11 mouse cellular contexts compared by ENCODE assay signal in the genomic region with DNA sequence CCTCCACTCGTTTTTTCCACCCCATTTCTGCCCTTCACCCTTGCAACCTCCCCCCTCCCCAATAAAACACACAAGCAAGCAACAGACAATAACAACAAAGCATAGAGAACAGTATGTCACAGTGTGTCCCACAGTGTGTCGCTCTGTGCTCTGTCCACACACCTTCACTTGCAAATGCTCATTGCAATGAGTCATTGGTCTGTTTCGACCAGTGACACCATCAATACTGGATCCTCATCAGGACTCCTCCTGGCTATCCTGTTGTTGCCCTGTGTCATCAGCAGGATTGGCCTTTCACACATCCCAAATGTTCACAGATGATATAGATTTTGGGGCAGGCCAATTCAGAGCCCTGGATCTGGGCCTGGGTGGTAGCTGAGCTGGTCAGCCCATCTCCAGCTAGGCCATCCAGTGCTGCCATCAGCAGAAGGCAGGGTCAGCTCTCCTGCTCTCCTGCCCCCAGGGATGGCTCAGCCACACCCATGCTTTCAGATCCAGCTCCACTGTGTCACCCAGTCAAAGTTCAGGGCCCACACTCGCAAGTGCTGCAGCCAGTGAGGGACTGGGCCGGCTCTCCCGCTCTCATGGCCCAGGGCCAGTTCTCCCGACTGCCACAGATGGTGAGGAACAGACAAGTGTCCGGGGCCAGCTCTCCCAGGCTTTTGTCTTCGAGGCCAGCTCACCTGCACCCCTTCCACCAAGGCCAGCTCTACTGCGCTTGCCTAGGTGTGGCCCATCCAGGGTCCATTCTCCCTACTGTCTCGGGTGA.
DNase-seq lines count a peak whose midpoint lies in the region; ATAC-seq and TF ChIP-seq lines count a peak whose summit lies in the region.
"Had no signal": no experiment of that assay in that cellular context is flagged by ENCODE, and none has a peak within 500 bp of the region (broad histone marks: within the 10 kb centered on the region; RNA-seq: fewer than 3 reads in every experiment).

No protein-coding gene starts in this region.

- DNase-seq in adrenal gland, adult (ENCODE audit: inconsistent age in 2 of 2, low spot score in 1 of 2), result peak; percentile 41 to 59
- no peak for DNase-seq in adrenal gland, adult 8-10 months
- DNase-seq in lung, postnatal 10 days, result peak; percentile 31
- DNase-seq in lung, postnatal 25 days (ENCODE audit: low spot score), result no peak
- DNase-seq in stomach, postnatal 0 days (ENCODE audit: low spot score), result no peak
- no peak for DNase-seq in right cerebral cortex, adult 18-20 months
- DNase-seq in layer of hippocampus, adult 9-11 months, result no peak
- DNase-seq: heart, postnatal 36 days had no signal

- 0 out of 2 replicates have a peak, but pooled peaks have one; percentile 5 for ATAC-seq in kidney, embryonic 16.5 days (ENCODE audit: low FRiP score, low TSS enrichment)
- ATAC-seq in stomach, postnatal 0 days (ENCODE audit: low FRiP score, low TSS enrichment), result 0 out of 2 replicates have a peak, but pooled peaks have one; percentile 9

- no peaks in the 10 kb centered on the region for H3K9me3 ChIP-seq in kidney, embryonic 16.5 days (ENCODE audit: low read length)
- no peaks in the 10 kb centered on the region for H3K9me3 ChIP-seq in stomach, postnatal 0 days (ENCODE audit: control insufficient read depth, low read length)
- H3K9me3 ChIP-seq: forebrain, embryonic 12.5 days; limb, embryonic 12.5 days had no signal

- no peak overlapping the region for H3K4me2 ChIP-seq in kidney, embryonic 16.5 days (replicated peaks; ENCODE audit: low read depth, low read length)
- H3K4me2 ChIP-seq in stomach, postnatal 0 days (replicated peaks; ENCODE audit: low read depth), result no peak overlapping the region
- H3K4me2 ChIP-seq: forebrain, embryonic 12.5 days; limb, embryonic 12.5 days had no signal

- no peak overlapping the region for H3K27ac ChIP-seq in kidney, embryonic 16.5 days (ENCODE audit: low read length)
- no peak overlapping the region for H3K27ac ChIP-seq in stomach, postnatal 0 days (replicated peaks)
- H3K27ac ChIP-seq: forebrain, embryonic 12.5 days; limb, embryonic 12.5 days had no signal

- TF ChIP-seq CTCF in stomach, postnatal 0 days (IDR thresholded peaks at IDR 0.05; ENCODE audit: low read depth), result no peak

- no peak overlapping the region for H3K9ac ChIP-seq in kidney, embryonic 16.5 days (replicated peaks; ENCODE audit: low read length)
- H3K9ac ChIP-seq in stomach, postnatal 0 days (ENCODE audit: low read length), result no peak overlapping the region; the same call in 1 of the 2 replicates
- H3K9ac ChIP-seq: forebrain, embryonic 12.5 days; limb, embryonic 12.5 days had no signal

- TF ChIP-seq EP300 in stomach, postnatal 0 days (optimal IDR thresholded peaks at IDR 0.05), result no peak

- no peaks in the 10 kb centered on the region for H3K4me1 ChIP-seq in kidney, embryonic 16.5 days (ENCODE audit: insufficient read depth, low read length)
- H3K4me1 ChIP-seq in stomach, postnatal 0 days (replicated peaks; ENCODE audit: control insufficient read depth, insufficient read depth), result no peaks in the 10 kb centered on the region
- H3K4me1 ChIP-seq: forebrain, embryonic 12.5 days; limb, embryonic 12.5 days had no signal

- WGBS in kidney, embryonic 16.5 days, result 76% methylated on average over 11 of the region's 11 CpGs
- WGBS in stomach, postnatal 0 days, result 66% methylated on average over 11 of the region's 11 CpGs

- no peak overlapping the region for H3K4me3 ChIP-seq in kidney, embryonic 16.5 days (ENCODE audit: low read length)
- H3K4me3 ChIP-seq in stomach, postnatal 0 days (ENCODE audit: low read depth, low read length), result no peak overlapping the region
- H3K4me3 ChIP-seq: forebrain, embryonic 12.5 days; limb, embryonic 12.5 days had no signal

- no peaks in the 10 kb centered on the region for H3K36me3 ChIP-seq in kidney, embryonic 16.5 days (ENCODE audit: insufficient read depth, low read length)
- no peaks in the 10 kb centered on the region for H3K36me3 ChIP-seq in stomach, postnatal 0 days (ENCODE audit: control insufficient read depth, insufficient read depth, low read length)
- H3K36me3 ChIP-seq: forebrain, embryonic 12.5 days; limb, embryonic 12.5 days had no signal

- no peaks in the 10 kb centered on the region for H3K27me3 ChIP-seq in kidney, embryonic 16.5 days (ENCODE audit: insufficient read depth, low read length)
- no peaks in the 10 kb centered on the region for H3K27me3 ChIP-seq in stomach, postnatal 0 days (ENCODE audit: control insufficient read depth, insufficient read depth, low read length)
- H3K27me3 ChIP-seq: forebrain, embryonic 12.5 days; limb, embryonic 12.5 days had no signal

Comparison
In these comparisons a context has a peak if more than half of its experiments do, and no peak if none do; other contexts are left out.
1. DNase-seq: peak in adrenal gland, adult (2 of 2) and lung, postnatal 10 days (single experiment); none in adrenal gland, adult 8-10 months (single experiment), lung, postnatal 25 days (single experiment), stomach, postnatal 0 days (single experiment), right cerebral cortex, adult 18-20 months (single experiment) and layer of hippocampus, adult 9-11 months (single experiment).